Mouse (Mus musculus) macrophage (primary cell): Measurements from ENCODE around the gene Odf4. TPM values are rescaled to one million over a fixed set of nuclear protein-coding genes. Genes with fewer than 3 reads are reported as not detected.

Source experiments
- H3K27ac ChIP-seq: fragments of 350-480 bp; formaldehyde crosslinking; 2 replicates; pipeline ENCODE4 v1.9.0; 2021
- H3K36me3 ChIP-seq: fragments of 350-480 bp; formaldehyde crosslinking; 2 replicates; pipeline ENCODE4 v1.9.0; 2021; ENCODE audit errors: inconsistent target
- H3K4me3 ChIP-seq: fragments of 350-480 bp; formaldehyde crosslinking; 2 replicates; pipeline ENCODE4 v1.9.0; 2021; ENCODE audit errors: inconsistent target
- H3K79me2 ChIP-seq: fragments of 350-480 bp; formaldehyde crosslinking; 2 replicates; pipeline ENCODE4 v1.9.0; 2021; ENCODE audit errors: inconsistent target
- WGBS: methylation state at CpG from one replicate; pipeline ENCODE4 v1.1.7; 2026; ENCODE audit warnings: inconsistent platforms; ENCODE audit not compliant: missing documents; 5-methylcytosine and 5-hydroxymethylcytosine counted together
- polyA plus RNA-seq: library from polyadenylated mRNA; stranded (reverse); fragments of 250-400 nt; gene quantifications from 3 replicates; pipeline ENCODE4 v1.2.4, GENCODE M21; 2018; ENCODE audit warnings: inconsistent platforms

The Odf4 gene
- polyA plus RNA-seq, 1 experiment from 2014 or later: not detected

DNA sequence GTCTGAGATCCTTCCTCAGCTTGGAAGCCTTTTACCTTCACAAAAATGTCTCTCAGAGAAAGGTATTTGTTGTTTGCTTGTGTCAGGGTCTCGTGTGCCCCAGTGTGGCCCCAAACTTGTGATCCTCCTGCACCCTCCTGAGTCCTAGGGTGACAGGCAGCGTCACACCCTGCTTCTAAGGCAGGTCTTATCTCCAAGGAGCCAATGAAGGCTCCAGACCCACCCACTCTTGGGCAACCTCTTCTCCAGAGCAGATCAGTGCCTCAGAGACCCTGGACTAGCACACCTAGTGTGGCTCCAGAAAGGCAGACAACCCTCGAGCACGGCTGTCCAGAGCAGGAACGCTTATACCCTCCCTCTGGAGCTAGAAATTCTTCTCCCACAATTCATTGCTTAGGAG, 42.5 kb downstream of the Odf4 start:
- Histone ChIP-seq H3K79me2 (no peaks in the 10 kb centered on the region), H3K36me3 (no peaks in the 10 kb centered on the region), H3K27ac (no peak overlapping the region), H3K4me3 (no peak overlapping the region)
- WGBS: 85% methylated on average over 5 of the region's 5 CpGs

DNA sequence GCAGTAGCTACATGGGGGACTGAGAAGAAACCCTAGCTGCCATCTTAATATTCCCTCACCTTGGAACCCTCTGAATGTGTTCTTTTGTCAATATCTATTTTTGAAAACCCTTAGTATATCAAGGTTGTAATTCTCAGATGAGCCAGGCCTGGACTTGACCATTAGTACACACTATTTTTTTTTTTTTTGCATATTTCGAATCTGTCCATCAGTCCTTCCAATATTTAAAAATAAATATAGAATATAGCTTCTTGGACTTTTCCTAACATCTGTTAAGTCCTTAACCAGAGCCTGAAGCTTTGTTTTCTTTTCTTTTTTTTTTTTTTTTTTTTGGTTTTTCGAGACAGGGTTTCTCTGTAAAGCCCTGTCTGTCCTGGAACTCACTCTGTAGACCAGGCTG, 43.0 kb downstream of the Odf4 start:
- H3K36me3 ChIP-seq: no peaks in the 10 kb centered on the region
- H3K79me2 ChIP-seq: no peaks in the 10 kb centered on the region
- H3K4me3 ChIP-seq: no peak overlapping the region
- no peak overlapping the region for H3K27ac ChIP-seq
- WGBS: no CpG with 5 or more reads among the region's 2 CpGs

DNA sequence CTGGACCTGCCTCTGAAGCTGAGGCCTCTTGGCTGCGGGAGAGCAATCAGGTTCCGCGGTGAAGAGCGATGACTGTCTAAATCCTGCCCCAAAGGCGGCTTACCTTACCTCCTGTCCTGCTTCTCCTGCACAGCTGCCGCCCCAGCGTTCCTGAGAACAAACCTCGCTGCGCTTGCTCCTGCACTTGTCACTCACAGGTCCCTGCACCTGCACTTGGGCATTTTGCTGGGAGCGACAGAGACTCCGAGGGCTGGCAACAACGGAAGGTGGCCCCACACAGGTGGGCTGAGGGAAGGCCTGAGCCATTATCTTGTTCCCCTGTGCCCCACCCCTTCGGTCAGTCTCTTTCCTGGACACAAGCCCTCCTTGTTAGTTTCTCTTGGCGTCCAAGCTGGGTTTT, 44.8 kb downstream of the Odf4 start:
- no peak overlapping the region for H3K4me3 ChIP-seq
- H3K27ac ChIP-seq: no peak overlapping the region
- no peaks in the 10 kb centered on the region for H3K79me2 ChIP-seq
- 80% methylated on average over 14 of the region's 14 CpGs for WGBS
- no peaks in the 10 kb centered on the region for H3K36me3 ChIP-seq

DNA sequence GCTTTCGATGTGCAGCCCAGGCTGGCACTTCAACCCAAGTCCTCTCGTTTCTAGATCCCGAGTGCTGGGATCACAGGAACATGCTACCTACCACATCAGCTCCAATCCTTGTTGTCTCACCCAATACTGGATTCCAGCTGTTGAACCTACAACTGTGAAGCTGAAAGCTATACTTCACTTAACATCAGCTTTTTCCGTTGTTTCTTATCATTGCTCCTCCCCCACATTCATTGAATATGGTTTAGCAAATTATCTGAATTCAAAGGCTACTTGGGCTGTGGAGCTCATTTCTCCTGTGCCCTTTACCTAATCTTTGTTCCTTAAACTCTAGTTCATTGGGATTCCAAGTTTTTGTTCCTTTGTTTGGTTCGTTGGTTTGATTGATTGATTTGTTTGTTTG, 48.1 kb downstream of the Odf4 start:
- H3K27ac ChIP-seq: no peak overlapping the region
- WGBS: 98% methylated on average over 5 of the region's 5 CpGs

DNA sequence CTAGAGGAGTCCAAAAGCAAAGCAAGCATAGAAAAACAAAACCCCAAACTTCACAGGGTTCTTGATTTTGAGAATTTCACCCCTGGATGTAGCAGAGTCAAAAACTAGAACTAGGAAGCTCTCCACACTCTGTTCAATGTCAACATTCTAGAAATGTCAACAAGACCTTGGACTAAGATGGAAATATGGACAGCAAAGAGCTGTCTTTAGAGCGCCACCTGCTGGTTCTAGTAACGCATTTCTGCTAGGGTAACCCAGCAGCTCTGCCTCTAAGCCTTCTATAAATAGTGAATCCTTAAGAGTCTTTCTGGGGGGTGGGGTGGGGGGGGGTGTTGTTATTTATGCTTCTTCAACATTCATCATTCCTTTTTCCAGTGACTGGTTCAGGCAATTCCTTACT, 52.0 kb downstream of the Odf4 start:
- no peak overlapping the region for H3K27ac ChIP-seq
- H3K79me2 ChIP-seq: peaks cover 12% of the 10 kb centered on the region; the same call in 1 of the 2 replicates
- WGBS: 0% methylated on average over 2 of the region's 2 CpGs
- H3K4me3 ChIP-seq: no peak overlapping the region
- no peaks in the 10 kb centered on the region for H3K36me3 ChIP-seq

More for the DNA sequence above, 48.1 kb downstream of the Odf4 start:
- Histone ChIP-seq H3K79me2 (no peaks in the 10 kb centered on the region), H3K36me3 (no peaks in the 10 kb centered on the region), H3K4me3 (no peak overlapping the region)

Other genes with a start within 250 kb of the Odf4 start
- gene Myh10, start 235.5 kb downstream of the Odf4 start, polyA plus RNA-seq: 0.59 to 2.5 TPM (median 2.1 TPM) in 3 replicates
- 52.9 to 132 TPM (median 60.1 TPM) in 3 replicates for gene Ndel1, start 55.2 kb downstream of the Odf4 start, polyA plus RNA-seq
- not detected in 3 replicates for gene Rnf222, start 38.5 kb downstream of the Odf4 start, polyA plus RNA-seq
- gene Rpl26, start 25.5 kb downstream of the Odf4 start, polyA plus RNA-seq: 1,656 to 2,144 TPM (median 1,836 TPM) in 3 replicates
- not detected in 3 replicates for gene Arhgef15, start 30.4 kb upstream of the Odf4 start, polyA plus RNA-seq
- 2.7 to 3.2 TPM (median 2.7 TPM) in 3 replicates for gene Slc25a35, start 41.0 kb upstream of the Odf4 start, polyA plus RNA-seq
- 2.4 to 11.2 TPM (median 3.4 TPM) in 3 replicates for gene Rangrf, start 48.1 kb upstream of the Odf4 start, polyA plus RNA-seq
- 2.4 to 12.1 TPM (median 5.6 TPM) in 3 replicates for gene Pfas, start 81.4 kb upstream of the Odf4 start, polyA plus RNA-seq
- gene Ctc1, start 88.8 kb upstream of the Odf4 start, polyA plus RNA-seq: 17.1 to 28.9 TPM (median 20.6 TPM) in 3 replicates
- 4.2 to 8.5 TPM (median 7.3 TPM) in 3 replicates for gene Aurkb, start 118.6 kb upstream of the Odf4 start, polyA plus RNA-seq
- gene Borcs6, start 132.6 kb upstream of the Odf4 start, polyA plus RNA-seq: 11.7 to 37.1 TPM (median 15.6 TPM) in 3 replicates
- 4.1 to 7.3 TPM (median 4.2 TPM) in 3 replicates for gene Tmem107, start 143.7 kb upstream of the Odf4 start, polyA plus RNA-seq
- gene Vamp2, start 161.4 kb upstream of the Odf4 start, polyA plus RNA-seq: 23.6 to 47.7 TPM (median 36.7 TPM) in 3 replicates
- 8.8 to 17.5 TPM (median 11.6 TPM) in 3 replicates for gene Per1, start 168.1 kb upstream of the Odf4 start, polyA plus RNA-seq
- not detected in 3 replicates for gene Hes7, start 193.3 kb upstream of the Odf4 start, polyA plus RNA-seq
- gene 9130213A22Rik, start 195.5 kb upstream of the Odf4 start, polyA plus RNA-seq: 0.14 to 0.29 TPM in 2 of 3 replicates, not detected in the other
- 0.19 TPM in 1 of 3 replicates, not detected in the others for gene Aloxe3, start 198.8 kb upstream of the Odf4 start, polyA plus RNA-seq
- not detected in 3 replicates for gene Alox12b, start 229.9 kb upstream of the Odf4 start, polyA plus RNA-seq